Mouse (Mus musculus) heart, postnatal 0 days (tissue): ENCODE results near the gene Slc30a6. TPM values are rescaled to one million over a fixed set of nuclear protein-coding genes. Genes with fewer than 3 reads are reported as not detected.

Source experiments
- ATAC-seq: fragments of 200-750 bp; cut with Nextera tagmentation; 2 replicates; pipeline ENCODE4 v1.8.0; 2017; ENCODE audit warnings: low read depth, moderate number of reproducible peaks, moderate library complexity; ENCODE audit not compliant: insufficient read depth
- DNase-seq: peaks from one replicate; pipeline ENCODE4 v3.0.0-alpha.2; 2016; ENCODE audit warnings: low spot score
- H3K27ac ChIP-seq: fragments of 300-500 bp; sonication (generic); 2 replicates; pipeline ENCODE4 v1.5.1; 2014; ENCODE audit warnings: low read depth, mild to moderate bottlenecking
- H3K27me3 ChIP-seq: fragments of 300-500 bp; sonication (generic); 2 replicates; pipeline ENCODE4 v1.6.1; 2014; ENCODE audit warnings: low read length, mixed read lengths; ENCODE audit not compliant: control insufficient read depth, insufficient read depth
- H3K36me3 ChIP-seq: fragments of 300-500 bp; sonication (generic); replicated peaks from 2 replicates; pipeline ENCODE4 v1.6.1; 2014; ENCODE audit warnings: low read length, mixed read lengths; ENCODE audit not compliant: control insufficient read depth, insufficient read depth
- H3K4me1 ChIP-seq: fragments of 300-500 bp; sonication (generic); 2 replicates; pipeline ENCODE4 v1.6.1; 2014; ENCODE audit warnings: antibody characterized with exemption; ENCODE audit not compliant: control insufficient read depth, insufficient read depth
- H3K4me2 ChIP-seq: fragments of 300-500 bp; sonication (generic); 2 replicates; pipeline ENCODE4 v1.6.1; 2014; ENCODE audit warnings: low read depth, mild to moderate bottlenecking, low read length, moderate library complexity
- H3K4me3 ChIP-seq: fragments of 300-500 bp; sonication (generic); 2 replicates; pipeline ENCODE4 v1.5.1; 2014; ENCODE audit warnings: low read depth, low read length
- H3K9ac ChIP-seq: fragments of 300-500 bp; sonication (generic); replicated peaks from 2 replicates; pipeline ENCODE4 v1.6.1; 2014; ENCODE audit warnings: low read depth, low read length, mixed read lengths
- H3K9me3 ChIP-seq: fragments of 300-500 bp; sonication (generic); replicated peaks from 2 replicates; pipeline ENCODE4 v1.6.1; 2016; ENCODE audit warnings: low read length; ENCODE audit not compliant: control insufficient read depth
- CTCF ChIP-seq: IDR thresholded peaks from 2 replicates; pipeline ENCODE4 v1.5.1; 2016; ENCODE audit warnings: antibody characterized with exemption, control low read depth, low read depth
- EP300 ChIP-seq: IDR thresholded peaks from 2 replicates; pipeline ENCODE4 v1.6.1; 2016; ENCODE audit warnings: antibody characterized with exemption, low read depth
- WGBS: fragments of 180-500 bp; shearing (Covaris S2); extraction: QIAGEN DNeasy Blood & Tissue Kit; methylation state at CpG from one replicate; pipeline ENCODE4 v1.1.7; 2014; 5-methylcytosine and 5-hydroxymethylcytosine counted together
- polyA plus RNA-seq: library from polyadenylated mRNA; unstranded; fragments of >200 nt; fragmentation: Nextera tagmentation; extraction: Ambion mirVana; gene quantifications from 2 replicates; pipeline ENCODE4 v1.2.1, GENCODE M21; 2015
- total RNA-seq: library from RNA; depleted of rRNA; stranded (reverse); fragments of >200 nt; gene quantifications from 2 replicates; pipeline ENCODE4 v1.2.3, GENCODE M21; 2014; ENCODE audit warnings: low replicate concordance

Gene Slc30a6
- total and polyA plus RNA-seq, 2 experiments from 2014 or later: 19.9 to 27.7 TPM

DNA sequence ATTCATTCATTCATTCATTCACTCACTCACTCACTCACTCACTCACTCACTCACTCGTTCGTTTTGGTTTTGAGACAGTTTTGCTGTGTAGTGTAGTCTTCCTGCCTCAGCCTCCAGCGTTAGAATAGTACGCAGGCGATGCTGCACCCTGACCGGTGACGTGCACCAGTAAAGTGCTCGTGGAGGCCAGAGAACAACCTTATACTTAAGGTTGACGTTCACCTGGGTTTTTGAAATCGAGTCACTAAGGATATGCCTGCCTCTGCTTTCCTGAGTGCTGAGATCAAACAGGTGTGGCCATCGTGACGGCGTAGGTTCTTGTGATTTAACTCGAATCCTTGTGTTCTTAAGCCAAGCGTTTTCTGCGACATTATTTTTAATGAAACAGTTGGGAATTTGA, 553 bp upstream of the Slc30a6 start:
- Histone ChIP-seq H3K36me3 (no peaks in the 10 kb centered on the region), H3K9ac (peak overlapping the region; percentile 89), H3K27me3 (no peaks in the 10 kb centered on the region), H3K4me2 (peak overlapping the region; percentile 86), H3K27ac (peak overlapping the region; percentile 83), H3K4me1 (peaks cover 6% of the 10 kb centered on the region; the same call in 1 of the 2 replicates), H3K9me3 (no peaks in the 10 kb centered on the region), H3K4me3 (peak overlapping the region; percentile 77)
- TF ChIP-seq EP300: no peak
- no peak for TF ChIP-seq CTCF
- peak; percentile 21 for DNase-seq
- ATAC-seq: no peak
- WGBS: 22% methylated on average over 16 of the region's 16 CpGs

GRCm38 (mm10) chr17:74396766-74397165, 1.4 kb downstream of the Slc30a6 start:
- no peak overlapping the region for H3K4me3 ChIP-seq
- H3K9me3 ChIP-seq: no peaks in the 10 kb centered on the region
- no peak overlapping the region for H3K4me2 ChIP-seq
- ATAC-seq (no peak), DNase-seq (no peak)
- WGBS: 74% methylated on average over 4 of the region's 4 CpGs
- no peaks in the 10 kb centered on the region for H3K27me3 ChIP-seq
- H3K9ac ChIP-seq: 0 out of 2 replicates have a peak overlapping the region, but pooled peaks have one; percentile 89
- peaks cover under 1% of the 10 kb centered on the region; the same call in 1 of the 2 replicates for H3K36me3 ChIP-seq
- no peak for TF ChIP-seq EP300
- TF ChIP-seq CTCF: no peak
- H3K27ac ChIP-seq: no peak overlapping the region
- peaks cover 6% of the 10 kb centered on the region; the same call in 1 of the 2 replicates for H3K4me1 ChIP-seq

- no peaks in the 10 kb centered on the region for H3K27me3 ChIP-seq
- H3K9me3 ChIP-seq: no peaks in the 10 kb centered on the region
- peaks cover 6% of the 10 kb centered on the region; the same call in 1 of the 2 replicates for H3K4me1 ChIP-seq
- no peak overlapping the region for H3K4me3 ChIP-seq
- peaks cover 5% of the 10 kb centered on the region for H3K36me3 ChIP-seq
- ATAC-seq (no peak), DNase-seq (no peak)
- no peak overlapping the region for H3K9ac ChIP-seq
- 71% methylated on average over 2 of the region's 2 CpGs for WGBS
- no peak overlapping the region for H3K4me2 ChIP-seq
- no peak for TF ChIP-seq EP300
- TF ChIP-seq CTCF: no peak
- H3K27ac ChIP-seq: no peak overlapping the region
These were observed 1.8 kb downstream of the Slc30a6 start for GRCm38 (mm10) chr17:74397173-74397572.

DNA sequence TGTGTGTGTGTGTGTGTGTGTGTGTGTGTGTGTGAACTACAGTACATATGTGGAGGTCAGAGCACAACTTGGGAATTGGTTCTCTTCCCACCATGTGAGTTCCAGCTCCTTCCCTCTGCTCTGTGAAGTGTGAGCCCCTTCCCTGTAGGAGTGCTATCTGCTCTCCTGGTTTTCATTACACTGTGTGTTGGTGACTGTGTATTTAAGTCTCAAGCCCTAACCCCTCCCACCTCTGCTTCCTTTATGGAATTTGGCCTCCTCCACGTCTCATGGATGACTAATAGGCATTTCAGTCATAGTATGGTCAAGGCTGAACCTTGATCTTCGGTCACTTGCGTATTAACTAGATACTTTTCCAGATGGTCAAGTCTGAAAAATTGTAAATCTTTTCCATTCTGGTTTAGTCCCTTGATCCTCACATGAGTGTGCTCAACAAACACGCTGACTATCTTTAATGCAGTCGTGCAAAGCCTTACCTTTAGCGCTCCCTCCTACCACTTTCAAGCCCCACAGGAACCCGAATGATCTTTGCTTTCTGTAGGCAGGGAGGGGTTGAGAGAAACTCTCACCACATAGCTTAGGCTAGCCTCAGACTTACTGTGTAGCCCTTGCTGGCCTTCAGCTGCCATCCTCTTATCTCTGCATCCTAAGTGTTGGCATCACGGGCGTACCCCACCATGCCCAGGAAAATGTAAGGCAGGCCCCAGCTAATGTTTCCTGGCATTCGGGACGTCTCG, 7.2 kb downstream of the Slc30a6 start:
- Histone ChIP-seq H3K27ac (no peak overlapping the region), H3K9me3 (no peaks in the 10 kb centered on the region), H3K27me3 (no peaks in the 10 kb centered on the region), H3K9ac (no peak overlapping the region), H3K4me1 (no peaks in the 10 kb centered on the region), H3K4me3 (no peak overlapping the region), H3K4me2 (no peak overlapping the region), H3K36me3 (peaks cover 51% of the 10 kb centered on the region)
- WGBS: 89% methylated on average over 12 of the region's 12 CpGs
- ATAC-seq (no peak), DNase-seq (no peak)
- TF ChIP-seq EP300 (no peak), CTCF (no peak)

DNA sequence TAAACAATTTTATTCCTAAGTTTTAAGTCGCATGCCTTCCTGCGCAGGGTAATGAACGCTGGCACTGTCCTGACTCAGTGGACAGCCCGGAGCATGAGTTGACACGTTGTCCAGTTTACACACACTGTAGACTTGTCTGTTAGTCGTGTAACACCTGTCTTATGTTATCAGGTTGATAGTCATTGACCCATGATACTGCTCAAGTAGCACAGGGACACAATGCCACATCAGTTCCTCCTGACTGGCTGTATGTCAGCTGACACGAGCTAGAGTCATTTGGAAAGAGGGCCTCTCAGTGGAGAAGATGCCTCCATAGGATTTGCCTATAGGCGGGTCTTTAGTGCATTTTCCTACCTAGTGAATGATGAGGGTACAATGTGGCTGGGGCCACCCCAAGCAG, 11.1 kb downstream of the Slc30a6 start:
- Histone ChIP-seq H3K4me2 (no peak overlapping the region), H3K27ac (no peak overlapping the region), H3K4me1 (no peaks in the 10 kb centered on the region), H3K9ac (no peak overlapping the region), H3K36me3 (peaks cover 70% of the 10 kb centered on the region), H3K4me3 (no peak overlapping the region), H3K27me3 (no peaks in the 10 kb centered on the region), H3K9me3 (no peaks in the 10 kb centered on the region)
- no peak for TF ChIP-seq EP300
- TF ChIP-seq CTCF: no peak
- 78% methylated on average over 8 of the region's 8 CpGs for WGBS
- DNase-seq (no peak), ATAC-seq (no peak)
